Mouse (Mus musculus) CH12F3 (cell line): Measurements from ENCODE around the gene Agmat.

Experiments
- in situ Hi-C: fragments of 300-500 bp; cut with MboI; formaldehyde crosslinking; loops from 2 replicates; pipeline ENCODE4 v1.14.3; 2020; ENCODE audit warnings: low sequenced_read_pairs

The Agmat gene

DNA sequence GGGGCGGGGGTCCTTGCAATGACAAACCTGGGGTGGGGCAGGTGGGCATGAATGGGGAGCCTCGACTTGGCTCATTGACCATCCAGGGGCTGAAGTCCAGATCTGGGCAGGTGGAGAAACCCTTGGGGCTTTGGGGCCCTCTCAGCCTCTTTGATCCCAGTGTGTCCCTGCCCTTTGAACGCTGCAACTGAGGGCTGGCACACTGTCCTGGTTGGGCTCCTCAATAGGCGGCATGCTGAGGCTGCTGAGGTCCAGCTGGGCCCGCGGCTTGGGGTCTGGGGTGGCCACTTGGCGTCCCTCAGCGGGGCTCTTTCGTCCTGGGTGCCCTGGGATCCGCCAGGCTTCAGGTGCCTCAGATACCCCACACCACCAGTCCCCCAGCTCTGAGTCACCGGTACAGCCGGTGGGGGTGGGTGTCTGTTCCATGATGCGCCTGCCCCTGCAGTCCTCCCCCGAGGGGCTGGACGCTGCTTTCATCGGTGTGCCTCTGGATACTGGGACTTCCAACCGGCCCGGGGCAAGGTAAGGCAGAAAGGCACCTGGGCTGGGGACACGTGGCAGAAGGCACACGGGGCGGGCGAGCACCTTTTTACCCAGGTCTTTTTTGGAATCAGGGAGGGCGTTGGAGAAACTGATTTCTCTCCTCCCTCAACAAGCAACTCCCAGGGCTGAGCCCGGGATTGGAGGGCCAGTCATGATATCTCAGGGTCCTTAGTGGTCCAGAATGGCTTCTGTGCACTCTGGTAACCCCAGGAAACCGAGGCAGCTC, at the start of gene Agmat:
Gene Agmat, plus strand, starts transcription at position 95 of the 769 bp plus-strand sequence.
- in situ Hi-C loops = no loop called here

DNA sequence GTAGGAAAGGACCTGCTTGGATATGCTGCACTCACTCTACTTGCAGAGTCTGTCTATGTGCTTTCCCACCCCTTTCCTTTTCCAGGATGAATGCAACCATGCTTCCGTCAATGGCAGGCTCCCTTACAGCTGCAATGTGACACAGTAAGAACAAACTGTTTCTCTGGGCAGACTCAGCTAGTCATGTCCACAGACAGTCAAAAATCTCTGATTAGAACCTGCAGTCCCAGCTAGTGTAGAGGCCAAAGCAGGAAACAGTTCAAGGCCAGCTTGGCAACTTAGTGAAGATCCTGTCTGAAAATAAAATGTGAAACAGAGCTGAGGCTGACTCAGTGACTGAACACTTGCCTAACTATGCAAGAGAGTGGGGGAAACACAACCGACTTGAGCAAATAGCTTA, 41.8 kb upstream of the Agmat start:
- in situ Hi-C loops = no loop called here

- in situ Hi-C loops = no loop called here
These were observed 41.1 kb upstream of the Agmat start for GRCm38 (mm10) chr4:141705331-141705730.

DNA sequence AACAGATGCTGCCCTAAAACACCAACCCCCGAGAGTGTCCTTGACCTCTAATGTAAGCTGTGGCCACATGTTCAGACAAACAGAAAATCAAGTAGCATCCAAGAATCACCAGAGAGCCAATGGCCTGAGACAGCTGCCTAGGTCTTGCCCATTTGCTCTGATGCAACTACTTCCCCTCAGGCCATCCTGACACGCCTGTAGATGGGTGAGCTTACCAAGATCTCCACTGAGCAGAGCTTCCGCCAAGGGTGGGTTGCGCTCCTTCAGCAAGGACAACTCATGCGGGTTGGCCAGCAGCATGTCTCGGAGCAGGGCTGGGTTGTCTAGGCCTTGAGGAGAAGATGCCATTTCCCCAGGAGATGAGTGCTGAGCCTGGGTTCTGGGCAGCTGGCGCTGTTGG, 38.5 kb upstream of the Agmat start:
- in situ Hi-C loops = no loop called here

DNA sequence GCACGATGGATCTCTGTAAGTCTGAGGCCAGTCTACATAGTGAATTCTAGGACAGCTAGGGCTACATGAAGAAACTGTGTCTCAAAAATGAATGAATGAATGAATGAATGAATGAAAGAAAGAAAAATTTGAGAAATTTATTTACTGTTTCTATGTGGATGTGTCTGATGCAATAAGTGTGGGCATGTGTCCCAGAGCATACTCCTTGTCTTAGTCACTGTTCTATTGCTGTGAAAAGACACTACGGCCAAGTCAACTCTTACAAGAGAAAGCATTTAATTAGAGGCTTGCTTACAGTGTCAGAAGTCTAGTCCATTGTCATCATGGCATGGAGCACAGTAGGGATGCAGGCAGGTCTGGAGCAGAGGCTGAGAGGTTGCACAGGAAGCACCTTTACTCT, 37.5 kb upstream of the Agmat start:
- in situ Hi-C loops = no loop called here

GRCm38 (mm10) chr4:141711250-141711649, 35.2 kb upstream of the Agmat start:
- in situ Hi-C loops = no loop called here

DNA sequence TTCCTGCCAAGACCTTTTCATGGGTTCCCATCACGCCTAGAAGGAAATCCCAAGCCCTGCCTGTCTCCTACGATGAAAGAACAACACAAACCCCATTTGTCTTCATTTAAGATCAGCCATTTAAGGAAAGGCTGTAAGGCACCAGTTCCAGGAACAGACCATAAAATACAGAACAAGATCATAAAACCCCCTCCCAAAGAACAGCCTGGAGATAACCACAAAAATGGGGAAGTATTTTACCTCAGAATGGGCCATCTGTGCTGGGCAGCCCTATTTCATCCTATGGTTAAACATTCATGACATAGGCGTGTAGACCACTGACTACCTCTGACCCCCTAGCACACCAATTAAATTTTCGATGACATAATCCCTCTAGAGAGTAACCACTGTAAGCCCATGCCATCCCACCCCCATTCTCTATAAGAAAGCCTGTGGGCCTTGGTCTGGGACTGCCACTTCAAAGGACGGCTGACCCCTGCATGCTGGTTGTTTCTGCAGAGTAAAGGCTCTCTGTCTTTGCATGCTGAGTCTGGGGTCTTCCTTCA, 32.8 kb upstream of the Agmat start:
- in situ Hi-C loops = no loop called here

- in situ Hi-C loops = no loop called here
These were observed 31.4 kb upstream of the Agmat start for GRCm38 (mm10) chr4:141715027-141715426.

GRCm38 (mm10) chr4:141717633-141718032, 28.8 kb upstream of the Agmat start:
- in situ Hi-C loops = no loop called here

- in situ Hi-C loops = no loop called here
These were observed 27.2 kb upstream of the Agmat start for GRCm38 (mm10) chr4:141719304-141719703.

DNA sequence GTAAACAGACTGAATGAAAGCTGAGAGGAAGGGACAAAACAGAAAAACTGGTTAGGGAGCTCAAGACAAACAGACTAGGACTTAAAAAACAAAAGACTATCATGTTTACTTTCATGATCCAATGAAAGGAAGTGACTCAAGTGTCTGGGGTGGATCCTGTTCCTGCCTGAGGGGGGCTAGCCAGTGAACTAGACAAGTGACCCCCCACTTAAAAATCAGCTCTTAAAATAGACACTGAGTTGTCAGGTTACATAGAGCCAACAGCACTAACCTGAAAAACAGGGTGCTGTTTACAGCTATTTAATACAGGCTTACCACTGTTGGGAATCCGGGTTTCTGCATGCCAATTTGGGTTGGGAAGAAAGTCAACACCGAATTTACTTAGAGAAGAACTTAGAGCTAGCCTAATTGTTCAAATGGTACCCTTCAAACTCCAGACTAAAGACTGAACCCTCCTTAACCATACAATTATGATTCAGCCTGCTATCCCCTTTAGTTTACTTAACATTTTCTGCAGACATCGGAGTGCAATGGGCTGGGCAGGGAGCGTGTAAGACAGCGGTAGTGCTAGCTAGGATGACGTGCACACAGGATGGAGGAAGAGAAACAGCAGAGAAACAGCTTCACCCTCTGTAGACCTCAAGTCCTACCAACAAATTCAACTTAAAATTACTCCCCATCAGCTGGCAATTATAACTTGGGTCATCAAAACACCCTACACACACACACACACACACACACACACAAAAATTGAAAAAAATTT, 25.5 kb upstream of the Agmat start:
- in situ Hi-C loops = no loop called here

DNA sequence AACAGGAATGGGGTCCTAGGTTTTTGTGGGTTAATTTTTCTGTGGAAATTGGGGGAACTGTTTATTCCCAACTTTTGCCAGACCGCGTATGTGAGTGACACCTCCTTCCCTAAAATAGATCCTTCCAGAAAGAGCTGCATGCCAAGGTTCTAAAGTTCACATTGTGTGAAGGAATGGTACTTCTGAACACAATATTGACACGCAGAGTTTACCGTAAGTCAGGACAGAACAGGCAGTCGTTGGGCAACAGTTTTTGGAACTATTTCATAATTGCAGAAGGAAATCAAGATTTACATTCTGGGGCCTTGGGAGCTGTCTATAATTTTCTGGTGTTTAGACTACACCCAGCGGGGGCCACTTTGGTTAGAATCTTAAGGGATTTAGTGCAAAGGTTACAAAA, 24.5 kb upstream of the Agmat start:
- in situ Hi-C loops = no loop called here

GRCm38 (mm10) chr4:141722731-141723672, 23.5 kb upstream of the Agmat start, which contains the start of gene Ddi2:
Gene Ddi2, minus strand, starts transcription at chr4:141723419.
- in situ Hi-C loops = no loop called here

GRCm38 (mm10) chr4:141723673-141724068, 22.8 kb upstream of the Agmat start:
- in situ Hi-C loops = no loop called here

- in situ Hi-C loops = no loop called here
These were observed 21.9 kb upstream of the Agmat start for GRCm38 (mm10) chr4:141724594-141724993.

DNA sequence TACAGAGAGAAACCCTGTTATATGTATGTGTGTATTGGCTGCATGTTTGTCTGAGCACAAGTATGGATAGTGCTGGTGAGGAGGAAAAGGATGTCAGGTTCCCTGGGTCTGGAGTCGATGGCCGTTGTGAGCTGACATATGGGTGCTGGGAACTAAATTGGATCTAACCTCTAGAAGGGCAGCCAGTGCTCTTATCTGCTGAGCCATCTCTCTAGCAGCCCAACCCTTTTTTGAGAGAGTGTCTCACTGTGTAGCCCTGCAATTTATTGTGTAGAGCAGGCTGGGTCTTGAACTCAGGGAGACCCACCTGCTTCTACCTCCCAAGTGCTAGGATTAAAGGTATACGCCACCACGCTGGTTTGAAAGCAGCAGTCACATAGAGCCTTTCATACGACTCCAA, 21.2 kb upstream of the Agmat start:
- in situ Hi-C loops = no loop called here

DNA sequence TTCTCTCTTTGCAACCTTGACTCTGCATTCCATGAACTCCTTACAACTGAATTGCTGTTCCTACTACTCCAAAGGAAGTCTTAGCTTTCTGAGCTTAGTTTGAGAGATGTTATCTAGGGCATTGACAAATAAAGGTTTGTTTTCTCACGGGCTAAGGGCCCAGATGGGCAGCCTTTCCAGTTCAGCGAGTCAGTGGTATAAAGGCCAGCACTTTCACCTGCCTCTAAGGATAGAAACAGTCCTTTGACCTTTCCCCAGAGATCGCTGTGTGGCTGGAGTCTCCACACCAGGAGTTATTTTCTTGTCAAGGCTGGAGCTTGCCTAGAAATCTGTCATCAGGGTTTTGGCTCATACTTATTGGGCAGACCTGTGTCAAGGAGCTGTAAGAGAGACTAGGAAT, 20.7 kb upstream of the Agmat start:
- in situ Hi-C loops = no loop called here

DNA sequence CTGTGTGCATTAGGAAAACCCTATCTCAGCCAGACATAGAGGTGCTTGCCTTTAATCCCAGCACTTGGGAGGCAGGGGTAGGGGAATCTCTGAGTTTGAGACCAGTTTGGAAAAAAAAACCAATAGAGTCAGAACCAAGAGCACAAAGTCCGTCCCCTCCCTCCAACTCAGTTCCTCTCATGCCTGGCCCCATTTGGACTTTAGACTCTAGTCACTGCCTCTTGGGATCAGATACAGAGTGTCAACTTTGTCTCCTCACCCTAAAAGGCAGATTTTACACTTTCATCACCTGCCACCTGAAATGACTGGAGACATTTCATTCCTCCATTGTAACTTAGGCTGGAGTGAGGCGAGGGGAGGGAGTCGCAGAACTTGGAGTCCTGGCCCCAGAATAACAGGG, 17.2 kb upstream of the Agmat start:
- in situ Hi-C loops = no loop called here

- in situ Hi-C loops = no loop called here
These were observed 16.1 kb upstream of the Agmat start for GRCm38 (mm10) chr4:141730401-141730800.

GRCm38 (mm10) chr4:141731766-141732165, 14.7 kb upstream of the Agmat start:
- in situ Hi-C loops = no loop called here
